Mouse (Mus musculus): ENCODE measurements at regions not wholly inside any gene's neighbourhood (a gene's known extent, or its start where the extent isn't known, plus 50 kb on each side); places are given as distances from the start of the nearest gene placed in this dataset.

DNA sequence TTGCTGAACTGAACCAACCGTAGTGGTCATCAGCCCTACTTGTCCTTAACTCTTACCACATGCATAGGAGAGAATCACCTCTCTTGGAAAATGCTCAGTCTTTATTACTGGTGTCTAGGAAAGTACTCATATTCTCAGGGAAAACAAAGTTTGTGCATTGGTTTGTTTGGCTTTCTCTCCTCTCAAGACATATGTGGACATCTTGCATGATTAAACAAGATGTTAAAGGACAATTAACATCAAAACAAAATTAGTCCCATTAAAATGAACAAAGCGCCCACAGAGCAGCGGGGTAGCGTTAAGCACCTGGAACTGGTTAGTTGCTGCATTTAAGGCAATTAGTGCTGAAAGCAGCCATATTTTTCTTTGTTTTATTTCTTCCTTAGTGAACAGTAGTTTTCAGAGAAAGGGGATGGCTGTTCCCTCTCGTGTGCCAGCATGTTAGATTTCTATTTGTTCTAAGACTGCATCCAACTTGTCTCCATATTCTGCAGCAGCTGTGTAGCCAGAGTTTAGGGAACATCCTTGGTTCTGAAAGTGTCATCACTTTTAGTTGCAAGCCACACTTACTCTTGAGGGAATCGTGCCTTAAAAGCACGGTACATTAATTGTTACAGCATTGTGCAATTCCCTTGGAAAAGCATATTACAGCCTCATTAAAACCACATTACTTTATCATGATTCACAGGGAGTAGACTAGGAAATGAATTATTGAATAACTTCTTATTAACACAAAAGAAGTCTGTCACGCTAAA, 137.7 kb downstream of the Ube2u start:
- Histone ChIP-seq H3K27me3 (ENCODE audit: insufficient read depth, low read length) (no peaks in the 10 kb centered on the region), H3K36me3 (ENCODE audit: insufficient read depth, low read length) (no peaks in the 10 kb centered on the region), H3K9me3 (ENCODE audit: low read length) (no peaks in the 10 kb centered on the region), H3K4me1 (replicated peaks; ENCODE audit: low read depth, low read length) (no peaks in the 10 kb centered on the region), H3K4me3 (replicated peaks; ENCODE audit: low read length) (no peak overlapping the region)
- TF ChIP-seq NANOG (IDR thresholded peaks at IDR 0.05; ENCODE audit: borderline replicate concordance, low read length): no peak

DNA sequence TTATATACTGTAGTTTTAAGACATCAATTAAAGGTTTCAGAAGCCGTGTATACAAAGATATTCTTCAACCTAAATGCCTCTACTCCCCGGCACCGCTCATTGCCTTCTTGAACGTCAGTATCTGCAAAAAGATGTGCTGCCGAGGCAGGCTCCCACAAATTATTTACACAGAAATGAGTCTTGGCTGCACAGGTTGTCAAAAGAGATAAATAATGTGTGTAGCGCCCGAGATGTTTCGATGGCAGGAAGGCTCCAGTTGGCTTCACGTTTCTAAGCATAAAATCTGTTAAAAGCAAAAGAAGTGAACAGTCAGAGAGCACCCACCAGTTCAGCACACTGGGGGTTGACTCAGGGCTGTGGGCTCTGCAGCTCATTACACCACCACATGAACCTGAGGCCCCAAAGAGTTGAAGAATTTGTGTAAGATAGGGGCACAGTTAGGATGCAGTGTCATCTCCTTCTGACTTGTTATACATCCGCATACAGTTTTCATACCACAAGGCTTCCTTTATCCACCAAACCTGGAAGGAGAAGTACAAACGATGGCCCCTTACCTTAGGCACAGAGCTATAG, 138.4 kb downstream of the Ube2u start:
- no peaks in the 10 kb centered on the region for H3K27me3 ChIP-seq (ENCODE audit: insufficient read depth, low read length)
- no peaks in the 10 kb centered on the region for H3K4me1 ChIP-seq (replicated peaks; ENCODE audit: low read depth, low read length)
- no peaks in the 10 kb centered on the region for H3K36me3 ChIP-seq (ENCODE audit: insufficient read depth, low read length)
- H3K4me3 ChIP-seq (replicated peaks; ENCODE audit: low read length): no peak overlapping the region
- no peaks in the 10 kb centered on the region for H3K9me3 ChIP-seq (ENCODE audit: low read length)
- TF ChIP-seq CTCF (conservative IDR thresholded peaks at IDR 0.05; ENCODE audit: low read length): no peak
- TF ChIP-seq POU5F1 (IDR thresholded peaks at IDR 0.05; ENCODE audit: borderline replicate concordance, low read length): no peak
- no peak for TF ChIP-seq NANOG (IDR thresholded peaks at IDR 0.05; ENCODE audit: borderline replicate concordance, low read length)

DNA sequence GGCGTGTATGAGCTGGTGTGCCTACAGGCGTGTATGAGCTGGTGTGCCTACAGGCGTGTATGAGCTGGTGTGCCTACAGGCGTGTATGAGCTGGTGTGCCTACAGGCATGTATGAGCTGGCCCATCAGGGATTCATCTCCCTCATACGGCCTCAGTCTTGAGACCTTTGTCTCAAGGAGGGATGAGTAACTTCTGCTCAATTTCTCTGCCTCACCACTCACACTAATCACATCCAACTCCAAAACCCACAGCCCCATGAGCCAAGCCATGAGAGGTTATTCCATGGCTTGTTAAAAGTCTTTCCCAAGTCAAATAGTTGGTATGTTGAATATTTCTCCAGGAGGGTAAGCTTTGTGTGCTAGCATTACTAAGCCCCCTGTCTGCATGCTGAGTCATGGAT, 146.0 kb downstream of the Ube2u start:
- H3K9me3 ChIP-seq (ENCODE audit: low read length): no peaks in the 10 kb centered on the region
- no peak overlapping the region for H3K4me3 ChIP-seq (replicated peaks; ENCODE audit: low read length)
- H3K27me3 ChIP-seq (ENCODE audit: insufficient read depth, low read length): no peaks in the 10 kb centered on the region
- TF ChIP-seq POU5F1 (IDR thresholded peaks at IDR 0.05; ENCODE audit: borderline replicate concordance, low read length) (no peak), NANOG (IDR thresholded peaks at IDR 0.05; ENCODE audit: borderline replicate concordance, low read length) (no peak), CTCF (conservative IDR thresholded peaks at IDR 0.05; ENCODE audit: low read length) (no peak)
- H3K4me1 ChIP-seq (replicated peaks; ENCODE audit: low read depth, low read length): no peaks in the 10 kb centered on the region
- no peaks in the 10 kb centered on the region for H3K36me3 ChIP-seq (ENCODE audit: insufficient read depth, low read length)

DNA sequence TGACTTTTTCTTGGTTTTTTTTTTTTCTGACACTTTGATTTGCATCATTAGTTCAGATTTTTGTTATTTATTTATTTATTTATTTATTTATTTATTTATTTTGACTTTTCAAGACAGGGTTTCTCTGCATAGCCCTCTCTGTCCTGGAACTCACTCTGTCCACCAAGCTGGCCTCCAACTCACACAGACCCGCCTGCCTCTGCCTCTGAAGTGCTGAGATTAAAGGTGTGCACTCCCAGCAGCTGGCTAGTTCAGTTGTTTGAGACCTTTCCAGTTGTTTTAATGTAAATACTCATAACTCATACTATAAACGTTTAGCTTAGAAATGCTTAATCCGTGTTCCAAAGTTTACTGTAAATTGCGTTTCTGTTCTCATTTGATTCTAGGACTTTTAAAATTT, 147.9 kb downstream of the Ube2u start:
- no peak for TF ChIP-seq CTCF (conservative IDR thresholded peaks at IDR 0.05; ENCODE audit: low read length)
- no peak for TF ChIP-seq NANOG (IDR thresholded peaks at IDR 0.05; ENCODE audit: borderline replicate concordance, low read length)
- TF ChIP-seq POU5F1 (IDR thresholded peaks at IDR 0.05; ENCODE audit: borderline replicate concordance, low read length): no peak
- no peak overlapping the region for H3K4me3 ChIP-seq (replicated peaks; ENCODE audit: low read length)
- H3K9me3 ChIP-seq (ENCODE audit: low read length): no peaks in the 10 kb centered on the region
- H3K36me3 ChIP-seq (ENCODE audit: insufficient read depth, low read length): no peaks in the 10 kb centered on the region
- H3K4me1 ChIP-seq (replicated peaks; ENCODE audit: low read depth, low read length): no peaks in the 10 kb centered on the region
- no peaks in the 10 kb centered on the region for H3K27me3 ChIP-seq (ENCODE audit: insufficient read depth, low read length)

DNA sequence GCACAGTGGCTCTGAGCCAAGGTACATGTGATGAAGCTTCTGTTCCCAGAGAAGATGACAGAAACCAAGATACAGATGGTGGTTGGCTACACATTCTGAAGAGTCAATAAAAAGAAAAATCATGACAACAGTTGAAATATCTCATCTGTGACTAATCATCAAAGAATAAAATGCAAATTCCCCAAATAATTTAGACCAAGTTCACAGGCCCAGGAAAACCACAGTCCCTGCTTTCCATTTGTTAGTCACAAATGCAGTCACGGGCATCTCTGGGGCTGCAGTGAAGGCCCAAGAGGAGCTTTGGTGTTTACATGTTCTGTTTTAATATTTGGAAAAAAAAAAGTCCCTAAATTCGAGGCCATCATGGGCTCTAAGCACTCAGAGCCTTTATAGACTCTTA, 142.1 kb upstream of the Cachd1 start:
- no peaks in the 10 kb centered on the region for H3K36me3 ChIP-seq (ENCODE audit: insufficient read depth, low read length)
- no peaks in the 10 kb centered on the region for H3K4me1 ChIP-seq (replicated peaks; ENCODE audit: low read depth, low read length)
- H3K4me3 ChIP-seq (replicated peaks; ENCODE audit: low read length): no peak overlapping the region
- H3K27me3 ChIP-seq (ENCODE audit: insufficient read depth, low read length): 0 out of 2 replicates have a peak, but pooled peaks cover 4% of the 10 kb centered on the region
- TF ChIP-seq CTCF (conservative IDR thresholded peaks at IDR 0.05; ENCODE audit: low read length): no peak
- no peak for TF ChIP-seq NANOG (IDR thresholded peaks at IDR 0.05; ENCODE audit: borderline replicate concordance, low read length)
- no peak for TF ChIP-seq POU5F1 (IDR thresholded peaks at IDR 0.05; ENCODE audit: borderline replicate concordance, low read length)
- no peaks in the 10 kb centered on the region for H3K9me3 ChIP-seq (ENCODE audit: low read length)

DNA sequence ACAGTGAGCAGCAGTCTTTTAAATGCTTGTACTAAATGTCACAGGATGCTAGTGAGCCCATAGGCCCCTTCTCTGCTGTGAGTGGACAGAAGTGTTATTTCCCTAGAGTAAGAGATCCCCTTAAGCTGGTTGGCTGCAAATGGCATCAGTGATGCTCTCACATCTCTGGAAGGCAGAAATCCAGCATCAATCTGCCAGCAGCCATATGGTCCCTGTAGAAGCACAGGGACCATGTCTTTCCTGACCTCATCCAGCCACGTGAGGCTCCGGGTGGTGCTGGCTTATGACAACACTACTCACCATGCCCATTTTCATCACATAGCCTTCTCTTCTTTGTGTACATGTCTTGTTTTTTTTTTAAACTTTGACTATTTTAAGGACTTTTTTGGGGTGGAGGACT, 138.9 kb upstream of the Cachd1 start:
- H3K9me3 ChIP-seq (ENCODE audit: low read length): no peaks in the 10 kb centered on the region
- no peak overlapping the region for H3K4me3 ChIP-seq (replicated peaks; ENCODE audit: low read length)
- H3K27me3 ChIP-seq (ENCODE audit: insufficient read depth, low read length): 0 out of 2 replicates have a peak, but pooled peaks cover 4% of the 10 kb centered on the region
- no peak for TF ChIP-seq CTCF (conservative IDR thresholded peaks at IDR 0.05; ENCODE audit: low read length)
- no peak for TF ChIP-seq NANOG (IDR thresholded peaks at IDR 0.05; ENCODE audit: borderline replicate concordance, low read length)
- no peak for TF ChIP-seq POU5F1 (IDR thresholded peaks at IDR 0.05; ENCODE audit: borderline replicate concordance, low read length)
- H3K36me3 ChIP-seq (ENCODE audit: insufficient read depth, low read length): no peaks in the 10 kb centered on the region
- H3K4me1 ChIP-seq (replicated peaks; ENCODE audit: low read depth, low read length): no peaks in the 10 kb centered on the region

DNA sequence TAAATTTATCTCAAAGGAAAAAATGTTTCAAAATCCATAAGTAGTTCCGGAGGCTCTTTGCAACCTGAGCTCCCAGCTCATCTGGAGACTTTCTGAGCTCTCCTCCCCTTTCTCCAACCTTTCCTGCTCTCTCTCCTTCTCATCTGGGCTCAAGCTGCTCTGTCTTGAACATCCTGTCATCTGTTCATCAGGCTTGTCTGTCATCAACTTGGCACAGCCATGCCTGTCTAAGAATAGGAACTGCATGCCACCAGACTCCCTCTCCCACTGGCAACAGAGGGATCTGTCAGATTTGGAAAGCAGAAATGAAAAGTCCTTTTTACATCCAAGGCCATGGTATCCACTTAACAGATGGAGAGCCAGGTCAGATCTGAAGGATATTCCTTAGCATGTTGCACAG, 115.3 kb upstream of the Cachd1 start:
- H3K4me3 ChIP-seq (replicated peaks; ENCODE audit: low read length): no peak overlapping the region
- H3K4me1 ChIP-seq (replicated peaks; ENCODE audit: low read depth, low read length): no peaks in the 10 kb centered on the region
- TF ChIP-seq POU5F1 (IDR thresholded peaks at IDR 0.05; ENCODE audit: borderline replicate concordance, low read length) (no peak), CTCF (conservative IDR thresholded peaks at IDR 0.05; ENCODE audit: low read length) (no peak), NANOG (IDR thresholded peaks at IDR 0.05; ENCODE audit: borderline replicate concordance, low read length) (no peak)
- no peaks in the 10 kb centered on the region for H3K9me3 ChIP-seq (ENCODE audit: low read length)
- no peaks in the 10 kb centered on the region for H3K27me3 ChIP-seq (ENCODE audit: insufficient read depth, low read length)
- no peaks in the 10 kb centered on the region for H3K36me3 ChIP-seq (ENCODE audit: insufficient read depth, low read length)

DNA sequence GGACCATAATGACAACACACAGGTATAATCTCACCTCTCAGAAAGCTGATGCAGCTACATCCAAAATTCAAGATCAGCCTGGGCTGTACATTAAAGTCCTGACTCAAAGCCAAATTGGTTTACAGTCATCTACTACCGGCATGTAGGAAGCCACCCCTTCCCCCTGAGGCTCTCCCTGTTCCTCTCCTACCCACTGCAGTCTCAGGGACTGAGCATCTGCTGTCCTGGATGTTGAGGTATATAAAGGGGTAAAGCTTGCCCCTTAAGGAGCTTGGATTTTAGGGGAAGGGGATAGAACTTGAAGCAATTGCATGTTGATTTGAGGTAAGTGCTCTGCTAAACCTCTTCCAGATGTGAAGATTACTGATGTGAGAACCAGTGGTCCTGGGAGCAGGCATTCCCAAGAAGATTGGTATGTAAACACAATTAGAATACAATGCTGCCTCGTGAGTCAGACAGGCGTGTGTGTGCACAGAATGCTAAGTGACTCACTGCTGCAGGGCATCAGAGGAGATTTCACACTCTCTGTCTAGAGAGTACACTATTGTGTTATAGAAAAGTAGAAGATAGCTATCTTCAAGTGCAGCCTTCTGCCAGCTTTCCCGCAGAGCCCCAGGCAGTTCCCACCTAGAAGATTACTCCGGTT, 111.7 kb upstream of the Cachd1 start:
- no peak for TF ChIP-seq POU5F1 (IDR thresholded peaks at IDR 0.05; ENCODE audit: borderline replicate concordance, low read length)
- no peaks in the 10 kb centered on the region for H3K4me1 ChIP-seq (replicated peaks; ENCODE audit: low read depth, low read length)
- H3K27me3 ChIP-seq (ENCODE audit: insufficient read depth, low read length): no peaks in the 10 kb centered on the region
- peaks cover 5% of the 10 kb centered on the region; the same call in 1 of the 2 replicates for H3K9me3 ChIP-seq (ENCODE audit: low read length)
- no peaks in the 10 kb centered on the region for H3K36me3 ChIP-seq (ENCODE audit: insufficient read depth, low read length)
- no peak overlapping the region for H3K4me3 ChIP-seq (replicated peaks; ENCODE audit: low read length)
